Comparison of ENCODE assay signal across 28 mouse cellular contexts in genomic region chr2:34882757-34883156, GRCm38 (mm10). TPM values are rescaled to one million over a fixed set of nuclear protein-coding genes. Genes with fewer than 3 reads are reported as not detected.
DNase-seq lines count a peak whose midpoint lies in the region; ATAC-seq and TF ChIP-seq lines count a peak whose summit lies in the region.
"Had no signal": no experiment of that assay in that cellular context is flagged by ENCODE, and none has a peak within 500 bp of the region (broad histone marks: within the 10 kb centered on the region; RNA-seq: fewer than 3 reads in every experiment).

No protein-coding gene starts in this region.

- ATAC-seq in intestine, embryonic 15.5 days, result peak; percentile 42; the same call in 1 of the 2 replicates
- ATAC-seq in intestine, postnatal 0 days, result no peak; the same call in 1 of the 2 replicates
- no peak for ATAC-seq in liver, embryonic 12.5 days
- ATAC-seq in intestine, embryonic 16.5 days, result peak; percentile 12; the same call in 1 of the 2 replicates
- no peak for ATAC-seq in forebrain, embryonic 15.5 days (replicated peaks)
- ATAC-seq: forebrain, embryonic 14.5 days had no signal

- TF ChIP-seq CTCF in intestine, postnatal 0 days (IDR thresholded peaks at IDR 0.05; ENCODE audit: low read depth), result no peak
- TF ChIP-seq CTCF in liver, adult 2 months (IDR thresholded peaks at IDR 0.05; ENCODE audit: low read depth, low read length), result no peak

- H3K4me1 ChIP-seq in intestine, embryonic 15.5 days (replicated peaks), result no peaks in the 10 kb centered on the region
- H3K4me1 ChIP-seq in intestine, postnatal 0 days (replicated peaks; ENCODE audit: control insufficient read depth, insufficient read depth, low read length), result 0 out of 2 replicates have a peak, but pooled peaks cover 3% of the 10 kb centered on the region
- peaks cover 13% of the 10 kb centered on the region for H3K4me1 ChIP-seq in liver, adult 2 months (ENCODE audit: control insufficient read depth, insufficient read depth, low read length)
- H3K4me1 ChIP-seq in liver, embryonic 12.5 days, result no peaks in the 10 kb centered on the region
- peaks cover 5% of the 10 kb centered on the region; the same call in 1 of the 2 replicates for H3K4me1 ChIP-seq in intestine, embryonic 16.5 days (ENCODE audit: control insufficient read depth, insufficient read depth, low read length)
- no peaks in the 10 kb centered on the region for H3K4me1 ChIP-seq in forebrain, embryonic 15.5 days
- H3K4me1 ChIP-seq: embryonic facial prominence, embryonic 13.5 days; embryonic facial prominence, embryonic 15.5 days; forebrain, embryonic 12.5 days had no signal

- DNase-seq in kidney, adult 9 months, result peak; percentile 48
- no peak for DNase-seq in kidney, adult 18-20 months
- DNase-seq in liver, adult 2 months (ENCODE audit: extremely low read depth, low read depth, low spot score), result peak; percentile 83
- DNase-seq: adrenal gland, adult 2 months; adrenal gland, postnatal 10 days; adrenal gland, postnatal 25 days; cerebellum, adult 11 months; cerebellum, adult 18-20 months; cerebellum, adult 8-10 months; cerebellum, adult 9-11 months; cerebellum, postnatal 14 days; cerebellum, postnatal 36 days; embryo, embryonic 11 days had no signal

- H3K9ac ChIP-seq in intestine, embryonic 15.5 days, result no peak overlapping the region
- no peak overlapping the region for H3K9ac ChIP-seq in intestine, postnatal 0 days (ENCODE audit: low read depth, low read length)
- no peak overlapping the region for H3K9ac ChIP-seq in liver, adult 2 months (ENCODE audit: low read depth, low read length)
- no peak overlapping the region for H3K9ac ChIP-seq in liver, embryonic 12.5 days
- no peak overlapping the region for H3K9ac ChIP-seq in intestine, embryonic 16.5 days (ENCODE audit: low read depth, low read length)
- H3K9ac ChIP-seq in forebrain, embryonic 15.5 days (replicated peaks), result no peak overlapping the region
- H3K9ac ChIP-seq: embryonic facial prominence, embryonic 13.5 days; embryonic facial prominence, embryonic 15.5 days; forebrain, embryonic 12.5 days had no signal

- H3K79me2 ChIP-seq in liver, adult 2 months (ENCODE audit: control insufficient read depth, insufficient read depth, low read length), result peaks cover 18% of the 10 kb centered on the region

- no peak for TF ChIP-seq POLR2A in liver, adult 2 months (IDR thresholded peaks at IDR 0.05; ENCODE audit: extremely low read depth, insufficient read depth, low read length)

- WGBS in intestine, embryonic 15.5 days, result 80% methylated on average over 2 of the region's 2 CpGs
- 51% methylated on average over 2 of the region's 2 CpGs for WGBS in intestine, postnatal 0 days
- WGBS in liver, adult 2 months, result 45% methylated on average over 2 of the region's 2 CpGs
- 73% methylated on average over 2 of the region's 2 CpGs for WGBS in liver, embryonic 12.5 days (ENCODE audit: insufficient replicate concordance)
- WGBS in intestine, embryonic 16.5 days, result 82% methylated on average over 2 of the region's 2 CpGs
- WGBS in forebrain, embryonic 15.5 days, result 96% methylated on average over 2 of the region's 2 CpGs

- no peaks in the 10 kb centered on the region for H3K36me3 ChIP-seq in intestine, embryonic 15.5 days
- no peaks in the 10 kb centered on the region for H3K36me3 ChIP-seq in intestine, postnatal 0 days (ENCODE audit: control insufficient read depth, insufficient read depth)
- H3K36me3 ChIP-seq in liver, adult 2 months (ENCODE audit: control insufficient read depth, insufficient read depth, low read length), result peaks cover 16% of the 10 kb centered on the region; the same call in 1 of the 2 replicates
- H3K36me3 ChIP-seq in liver, embryonic 12.5 days, result no peaks in the 10 kb centered on the region
- H3K36me3 ChIP-seq in intestine, embryonic 16.5 days (ENCODE audit: control insufficient read depth, insufficient read depth, low read length), result no peaks in the 10 kb centered on the region
- H3K36me3 ChIP-seq in forebrain, embryonic 15.5 days, result no peaks in the 10 kb centered on the region
- H3K36me3 ChIP-seq: embryonic facial prominence, embryonic 13.5 days; embryonic facial prominence, embryonic 15.5 days; forebrain, embryonic 10.5 days; forebrain, embryonic 12.5 days had no signal

- H3K4me2 ChIP-seq in intestine, embryonic 15.5 days (replicated peaks), result no peak overlapping the region
- H3K4me2 ChIP-seq in intestine, postnatal 0 days (replicated peaks; ENCODE audit: low read depth), result no peak overlapping the region
- H3K4me2 ChIP-seq in liver, embryonic 12.5 days, result no peak overlapping the region
- H3K4me2 ChIP-seq in intestine, embryonic 16.5 days (ENCODE audit: low read depth, low read length), result no peak overlapping the region
- no peak overlapping the region for H3K4me2 ChIP-seq in forebrain, embryonic 15.5 days (replicated peaks)
- H3K4me2 ChIP-seq: embryonic facial prominence, embryonic 13.5 days; embryonic facial prominence, embryonic 15.5 days; forebrain, embryonic 12.5 days had no signal

- H3K9me3 ChIP-seq in intestine, embryonic 15.5 days, result no peaks in the 10 kb centered on the region
- H3K9me3 ChIP-seq in intestine, postnatal 0 days (ENCODE audit: control insufficient read depth), result no peaks in the 10 kb centered on the region
- no peaks in the 10 kb centered on the region for H3K9me3 ChIP-seq in liver, embryonic 12.5 days (replicated peaks)
- H3K9me3 ChIP-seq in intestine, embryonic 16.5 days (ENCODE audit: control insufficient read depth, low read length), result no peaks in the 10 kb centered on the region
- H3K9me3 ChIP-seq in forebrain, embryonic 15.5 days, result no peaks in the 10 kb centered on the region
- H3K9me3 ChIP-seq: embryonic facial prominence, embryonic 13.5 days; embryonic facial prominence, embryonic 15.5 days; forebrain, embryonic 10.5 days; forebrain, embryonic 12.5 days had no signal

- H3K27me3 ChIP-seq in intestine, embryonic 15.5 days (replicated peaks), result no peaks in the 10 kb centered on the region
- no peaks in the 10 kb centered on the region for H3K27me3 ChIP-seq in intestine, postnatal 0 days (replicated peaks; ENCODE audit: control insufficient read depth, insufficient read depth, low read length)
- H3K27me3 ChIP-seq in liver, adult 2 months (ENCODE audit: control insufficient read depth, insufficient read depth, low read length), result no peaks in the 10 kb centered on the region
- H3K27me3 ChIP-seq in liver, embryonic 12.5 days (replicated peaks), result peaks cover 41% of the 10 kb centered on the region
- no peaks in the 10 kb centered on the region for H3K27me3 ChIP-seq in intestine, embryonic 16.5 days (replicated peaks; ENCODE audit: control insufficient read depth, insufficient read depth, low read length)
- H3K27me3 ChIP-seq in forebrain, embryonic 15.5 days, result no peaks in the 10 kb centered on the region
- H3K27me3 ChIP-seq: embryonic facial prominence, embryonic 15.5 days had no signal

- no peak overlapping the region for H3K4me3 ChIP-seq in intestine, embryonic 15.5 days (replicated peaks)
- H3K4me3 ChIP-seq in intestine, postnatal 0 days (ENCODE audit: low read depth, low read length), result no peak overlapping the region
- H3K4me3 ChIP-seq in liver, adult 2 months (ENCODE audit: insufficient read depth, low read depth, low read length), result no peak overlapping the region
- no peak overlapping the region for H3K4me3 ChIP-seq in liver, embryonic 12.5 days
- no peak overlapping the region for H3K4me3 ChIP-seq in intestine, embryonic 16.5 days (ENCODE audit: low read length)
- no peak overlapping the region for H3K4me3 ChIP-seq in forebrain, embryonic 15.5 days
- H3K4me3 ChIP-seq: embryonic facial prominence, embryonic 13.5 days; embryonic facial prominence, embryonic 15.5 days; erythroblast, embryonic 14.5 days; forebrain, embryonic 10.5 days; forebrain, embryonic 12.5 days had no signal

- H3K27ac ChIP-seq in intestine, embryonic 15.5 days, result no peak overlapping the region
- no peak overlapping the region for H3K27ac ChIP-seq in intestine, postnatal 0 days (ENCODE audit: low read depth, low read length)
- peak overlapping the region; percentile 29 for H3K27ac ChIP-seq in liver, adult 2 months (replicated peaks; ENCODE audit: insufficient read depth, low read depth, low read length)
- H3K27ac ChIP-seq in liver, embryonic 12.5 days, result no peak overlapping the region
- no peak overlapping the region for H3K27ac ChIP-seq in intestine, embryonic 16.5 days (ENCODE audit: low read length)
- H3K27ac ChIP-seq in forebrain, embryonic 15.5 days (replicated peaks), result no peak overlapping the region
- H3K27ac ChIP-seq: embryonic facial prominence, embryonic 13.5 days; embryonic facial prominence, embryonic 15.5 days; forebrain, embryonic 10.5 days; forebrain, embryonic 12.5 days had no signal

RNA-seq across cellular contexts. Expression of gene Psmd5, which starts 8.0 kb away (rescaled TPM):
- 88.7 and 98.0 TPM in 2 replicates for polyA plus RNA-seq in intestine, embryonic 15.5 days (2015; fragmentation: Nextera tagmentation; extraction: Ambion mirVana)
- 47.5 and 52.2 TPM in 2 replicates for polyA plus RNA-seq in intestine, postnatal 0 days (2015; fragmentation: Nextera tagmentation; extraction: Ambion mirVana)
- 31.1 and 32.7 TPM in 2 replicates for total RNA-seq in liver, adult 2 months (2014; rRNA removed)
- 15.1 and 18.1 TPM in 2 replicates for polyA plus RNA-seq in liver, adult 2 months (2012; rRNA removed)
- 103 and 109 TPM in 2 replicates for polyA plus RNA-seq in liver, embryonic 12.5 days (2016; fragmentation: Nextera tagmentation; extraction: Ambion mirVana)
- polyA plus RNA-seq in intestine, embryonic 16.5 days (2015; fragmentation: Nextera tagmentation; extraction: Ambion mirVana), result 100 and 103 TPM in 2 replicates
- 101 and 108 TPM in 2 replicates for polyA plus RNA-seq in forebrain, embryonic 15.5 days (2015; fragmentation: Nextera tagmentation; extraction: Ambion mirVana)

RNA-seq across cellular contexts. Expression of gene Cutal, which starts 8.6 kb away (rescaled TPM):
- 5.7 and 6.8 TPM in 2 replicates for polyA plus RNA-seq in intestine, embryonic 15.5 days (2015; fragmentation: Nextera tagmentation; extraction: Ambion mirVana)
- 16.4 and 17.6 TPM in 2 replicates for polyA plus RNA-seq in intestine, postnatal 0 days (2015; fragmentation: Nextera tagmentation; extraction: Ambion mirVana)
- total RNA-seq in liver, adult 2 months (2014; rRNA removed), result 48.2 and 48.6 TPM in 2 replicates
- 341 and 358 TPM in 2 replicates for polyA plus RNA-seq in liver, adult 2 months (2012; rRNA removed)
- polyA plus RNA-seq in liver, embryonic 12.5 days (2016; fragmentation: Nextera tagmentation; extraction: Ambion mirVana), result 2.2 and 2.3 TPM in 2 replicates
- 11.8 and 13.9 TPM in 2 replicates for polyA plus RNA-seq in intestine, embryonic 16.5 days (2015; fragmentation: Nextera tagmentation; extraction: Ambion mirVana)
- 0.15 and 0.24 TPM in 2 replicates for polyA plus RNA-seq in forebrain, embryonic 15.5 days (2015; fragmentation: Nextera tagmentation; extraction: Ambion mirVana)
- total RNA-seq: common myeloid progenitor, adult 5-6 weeks; MEL had no signal
- polyA plus RNA-seq: embryonic facial prominence, embryonic 15.5 days; erythroblast, embryonic 14.5 days; forebrain, embryonic 12.5 days had no signal

RNA-seq across cellular contexts. Expression of gene Phf19, which starts 31.1 kb away (rescaled TPM):
- 8.0 TPM in 2 replicates for polyA plus RNA-seq in intestine, embryonic 15.5 days (2015; fragmentation: Nextera tagmentation; extraction: Ambion mirVana)
- polyA plus RNA-seq in intestine, postnatal 0 days (2015; fragmentation: Nextera tagmentation; extraction: Ambion mirVana), result 2.7 and 2.9 TPM in 2 replicates
- total RNA-seq in liver, adult 2 months (2014; rRNA removed), result 0.20 and 0.55 TPM in 2 replicates
- polyA plus RNA-seq in liver, adult 2 months (2012; rRNA removed), result 0.21 and 0.61 TPM in 2 replicates
- polyA plus RNA-seq in liver, embryonic 12.5 days (2016; fragmentation: Nextera tagmentation; extraction: Ambion mirVana), result 3.1 and 3.7 TPM in 2 replicates
- polyA plus RNA-seq in intestine, embryonic 16.5 days (2015; fragmentation: Nextera tagmentation; extraction: Ambion mirVana), result 6.0 and 6.7 TPM in 2 replicates
- polyA plus RNA-seq in forebrain, embryonic 15.5 days (2015; fragmentation: Nextera tagmentation; extraction: Ambion mirVana), result 5.2 and 6.5 TPM in 2 replicates

RNA-seq across cellular contexts. Expression of gene Gm34653, which starts 50.0 kb away (rescaled TPM):
- not detected in 2 replicates for polyA plus RNA-seq in intestine, embryonic 15.5 days (2015; fragmentation: Nextera tagmentation; extraction: Ambion mirVana)
- polyA plus RNA-seq in intestine, postnatal 0 days (2015; fragmentation: Nextera tagmentation; extraction: Ambion mirVana), result not detected in 2 replicates
- 0.09 and 0.13 TPM in 2 replicates for total RNA-seq in liver, adult 2 months (2014; rRNA removed)
- not detected in 2 replicates for polyA plus RNA-seq in liver, adult 2 months (2012; rRNA removed)
- polyA plus RNA-seq in liver, embryonic 12.5 days (2016; fragmentation: Nextera tagmentation; extraction: Ambion mirVana), result 0.07 TPM in 2 replicates
- polyA plus RNA-seq in intestine, embryonic 16.5 days (2015; fragmentation: Nextera tagmentation; extraction: Ambion mirVana), result not detected in 2 replicates
- not detected in 2 replicates for polyA plus RNA-seq in forebrain, embryonic 15.5 days (2015; fragmentation: Nextera tagmentation; extraction: Ambion mirVana)
- total RNA-seq: adrenal gland, adult 2 months; adrenal gland, postnatal 10 days; adrenal gland, postnatal 25 days; common myeloid progenitor, adult 5-6 weeks had no signal
- polyA plus RNA-seq: adrenal gland, adult 2 months; brain, embryonic 14.5 days; embryonic facial prominence, embryonic 11.5 days; erythroblast, embryonic 14.5 days; forebrain, embryonic 10.5 days; forebrain, embryonic 12.5 days; forebrain, embryonic 14.5 days had no signal

RNA-seq across cellular contexts. Expression of gene Fbxw2, which starts 56.6 kb away (rescaled TPM):
- polyA plus RNA-seq in intestine, embryonic 15.5 days (2015; fragmentation: Nextera tagmentation; extraction: Ambion mirVana), result 68.3 and 71.4 TPM in 2 replicates
- polyA plus RNA-seq in intestine, postnatal 0 days (2015; fragmentation: Nextera tagmentation; extraction: Ambion mirVana), result 36.8 and 39.7 TPM in 2 replicates
- total RNA-seq in liver, adult 2 months (2014; rRNA removed), result 49.9 and 51.9 TPM in 2 replicates
- 24.2 and 28.1 TPM in 2 replicates for polyA plus RNA-seq in liver, adult 2 months (2012; rRNA removed)
- 68.6 and 71.9 TPM in 2 replicates for polyA plus RNA-seq in liver, embryonic 12.5 days (2016; fragmentation: Nextera tagmentation; extraction: Ambion mirVana)
- 60.0 and 61.2 TPM in 2 replicates for polyA plus RNA-seq in intestine, embryonic 16.5 days (2015; fragmentation: Nextera tagmentation; extraction: Ambion mirVana)
- 111 and 113 TPM in 2 replicates for polyA plus RNA-seq in forebrain, embryonic 15.5 days (2015; fragmentation: Nextera tagmentation; extraction: Ambion mirVana)

Comparison
In these comparisons a context has a peak if more than half of its experiments do, and no peak if none do; other contexts are left out.
1. ATAC-seq: peak in intestine, embryonic 15.5 days (single experiment) and intestine, embryonic 16.5 days (single experiment); none in intestine, postnatal 0 days (single experiment), liver, embryonic 12.5 days (single experiment) and forebrain, embryonic 15.5 days (single experiment).
2. RNA of gene Cutal, which starts 8.6 kb away (polyA plus RNA-seq): 341 to 358 TPM in liver, adult 2 months; 16.4 to 17.6 TPM in intestine, postnatal 0 days, 11.8 to 13.9 TPM in intestine, embryonic 16.5 days, 5.7 to 6.8 TPM in intestine, embryonic 15.5 days, 2.2 to 2.3 TPM in liver, embryonic 12.5 days and 0.15 to 0.24 TPM in forebrain, embryonic 15.5 days; every median in the first group is over 10 times any median in the second.